In genomic region chr11:11826475-11826874, GRCm38 (mm10) we compare ENCODE assay signal across 18 mouse cellular contexts. TPM values are rescaled to one million over a fixed set of nuclear protein-coding genes. Genes with fewer than 3 reads are reported as not detected.
A peak's percentile ranks its signal among the peaks of the same experiment; 100 is the strongest.
DNase-seq lines count a peak whose midpoint lies in the region; ATAC-seq and TF ChIP-seq lines count a peak whose summit lies in the region.
"Had no signal": no experiment of that assay in that cellular context is flagged by ENCODE, and none has a peak within 500 bp of the region (broad histone marks: within the 10 kb centered on the region; RNA-seq: fewer than 3 reads in every experiment).

No protein-coding gene starts in this region.

- no peak overlapping the region for H3K4me2 ChIP-seq in heart, embryonic 16.5 days (ENCODE audit: low read depth, low read length)
- no peak overlapping the region for H3K4me2 ChIP-seq in liver, embryonic 12.5 days
- H3K4me2 ChIP-seq: liver, embryonic 11.5 days had no signal

- no peaks in the 10 kb centered on the region for H3K9me3 ChIP-seq in heart, embryonic 16.5 days (replicated peaks; ENCODE audit: control insufficient read depth, low read length)
- no peaks in the 10 kb centered on the region for H3K9me3 ChIP-seq in liver, embryonic 12.5 days (replicated peaks)

- ATAC-seq in heart, embryonic 16.5 days (replicated peaks; ENCODE audit: extremely low read depth, insufficient read depth, low FRiP score) = no peak
- peak; percentile 53; the same call in 1 of the 2 replicates for ATAC-seq in granulocyte monocyte progenitor cell, adult 5-6 weeks (replicated peaks; ENCODE audit: poor library complexity, severe bottlenecking)
- no peak for ATAC-seq in liver, embryonic 12.5 days
- ATAC-seq: hindbrain, postnatal 0 days had no signal

- TF ChIP-seq CTCF in thymus, adult 2 months (IDR thresholded peaks at IDR 0.05; ENCODE audit: borderline replicate concordance, control insufficient read depth, extremely low read depth, insufficient read depth, low read length, poor library complexity) = no peak

- no peaks in the 10 kb centered on the region for H3K36me3 ChIP-seq in heart, embryonic 16.5 days (ENCODE audit: control insufficient read depth, insufficient read depth)
- H3K36me3 ChIP-seq in thymus, adult 2 months (ENCODE audit: control insufficient read depth, insufficient read depth, low read length) = no peaks in the 10 kb centered on the region
- no peaks in the 10 kb centered on the region for H3K36me3 ChIP-seq in liver, embryonic 12.5 days

- H3K27ac ChIP-seq in heart, embryonic 16.5 days (ENCODE audit: low read length) = peak overlapping the region; percentile 98
- H3K27ac ChIP-seq in thymus, adult 2 months (ENCODE audit: control insufficient read depth, insufficient read depth, low read length) = no peak overlapping the region
- no peak overlapping the region for H3K27ac ChIP-seq in liver, embryonic 12.5 days
- H3K27ac ChIP-seq: hindbrain, postnatal 0 days had no signal

- H3K4me3 ChIP-seq in heart, embryonic 16.5 days (ENCODE audit: low read length) = no peak overlapping the region
- H3K4me3 ChIP-seq in thymus, adult 2 months (ENCODE audit: control insufficient read depth, insufficient read depth, low read length) = no peak overlapping the region
- H3K4me3 ChIP-seq in liver, embryonic 12.5 days = no peak overlapping the region
- H3K4me3 ChIP-seq: gastrocnemius, adult 2 months had no signal

- no peak for DNase-seq in heart, adult 8-10 months (ENCODE audit: low spot score)
- peak; percentile 42 for DNase-seq in thymus, postnatal 0 days (ENCODE audit: low spot score)
- no peak for DNase-seq in thymus, adult 2 months
- DNase-seq in cerebellum, postnatal 4 days (ENCODE audit: low spot score in 2 of 2) = no peak
- DNase-seq: cerebellum, adult 11 months; cerebellum, postnatal 14 days; gastrocnemius, adult 2 months; kidney, adult 9 months; kidney, postnatal 36 days; layer of hippocampus, adult 9-11 months; lung, postnatal 14 days; right cerebral cortex, postnatal 14 days; thymus, postnatal 36 days had no signal

- peaks cover 72% of the 10 kb centered on the region for H3K4me1 ChIP-seq in heart, embryonic 16.5 days (ENCODE audit: control insufficient read depth, insufficient read depth, low read length)
- H3K4me1 ChIP-seq in thymus, adult 2 months (replicated peaks; ENCODE audit: control insufficient read depth, insufficient read depth, low read length) = peaks cover 5% of the 10 kb centered on the region; the same call in 1 of the 2 replicates
- H3K4me1 ChIP-seq in liver, embryonic 12.5 days = peaks cover 76% of the 10 kb centered on the region

- H3K27me3 ChIP-seq in heart, embryonic 16.5 days (ENCODE audit: control insufficient read depth, insufficient read depth, low read length) = no peaks in the 10 kb centered on the region
- no peaks in the 10 kb centered on the region for H3K27me3 ChIP-seq in thymus, adult 2 months (ENCODE audit: control insufficient read depth, insufficient read depth, low read length)
- peaks cover 55% of the 10 kb centered on the region for H3K27me3 ChIP-seq in liver, embryonic 12.5 days (replicated peaks)

- H3K9ac ChIP-seq in heart, embryonic 16.5 days (ENCODE audit: low read length) = no peak overlapping the region
- H3K9ac ChIP-seq in liver, embryonic 12.5 days = no peak overlapping the region

- no peak for TF ChIP-seq POLR2A in thymus, adult 2 months (IDR thresholded peaks at IDR 0.05; ENCODE audit: control insufficient read depth, extremely low read depth, insufficient read depth, low read length, poor library complexity)

RNA-seq across cellular contexts. Expression of gene Fignl1, which starts 17.7 kb away (rescaled TPM):
- polyA plus RNA-seq in heart, embryonic 16.5 days (2015; fragmentation: Nextera tagmentation; extraction: Ambion mirVana) = 46.3 and 56.0 TPM in 2 replicates
- under 1 TPM; 0.28 to 0.46 (median 0.37) TPM for total RNA-seq in heart, adult 8-10 months (2022)
- polyA plus RNA-seq in thymus, postnatal 0 days (2015; fragmentation: Nextera tagmentation; extraction: Ambion mirVana) = 62.4 and 65.6 TPM in 2 replicates
- 18.9 and 29.3 TPM in 2 replicates for polyA plus RNA-seq in thymus, adult 2 months (2012; rRNA removed)
- total RNA-seq in granulocyte monocyte progenitor cell, adult 5-6 weeks (2014; fragmentation: Nextera tagmentation) = 43.8 and 51.2 TPM in 2 replicates
- 93.0 and 100 TPM in 2 replicates for total RNA-seq in granulocyte monocyte progenitor cell, adult 5-6 weeks (2017)
- 126 and 130 TPM in 2 replicates for polyA plus RNA-seq in liver, embryonic 12.5 days (2016; fragmentation: Nextera tagmentation; extraction: Ambion mirVana)
